Mouse (Mus musculus) cerebellum, adult 2 months (tissue): ENCODE measurements around the gene Micall1.

ENCODE experiments used
- CTCF ChIP-seq: fragments of 200-500 bp; IDR thresholded peaks from 2 replicates; pipeline ENCODE4 v1.5.1; 2011; ENCODE audit warnings: low read depth, mild to moderate bottlenecking, control low read depth, low read length, moderate library complexity, borderline replicate concordance; ENCODE audit not compliant: insufficient read depth
- POLR2A ChIP-seq: fragments of 200-500 bp; IDR thresholded peaks from 2 replicates; pipeline ENCODE4 v1.6.1; 2011; ENCODE audit warnings: low read length, control low read depth, borderline replicate concordance; ENCODE audit not compliant: insufficient read depth

- TF ChIP-seq CTCF (peak; percentile 93), POLR2A (no peak)
Observed at GRCm38 (mm10) chr15:79148533-79148932, 39.8 kb downstream of the Micall1 start.
